Mouse (Mus musculus) thymus, adult 2 months (tissue): ENCODE results near the gene Psors1c2.

Source experiments
- CTCF ChIP-seq: fragments of 200-500 bp; IDR thresholded peaks from 2 replicates; pipeline ENCODE4 v1.5.1; 2012; ENCODE audit warnings: mild to moderate bottlenecking, control low read depth, low read length, moderate library complexity, borderline replicate concordance; ENCODE audit not compliant: control insufficient read depth, poor library complexity, insufficient read depth; ENCODE audit errors: extremely low read depth
- POLR2A ChIP-seq: fragments of 200-500 bp; IDR thresholded peaks from 2 replicates; pipeline ENCODE4 v1.6.1; 2012; ENCODE audit warnings: mild to moderate bottlenecking, low read length, control low read depth, moderate library complexity; ENCODE audit not compliant: control insufficient read depth, poor library complexity, insufficient read depth; ENCODE audit errors: extremely low read depth

DNA sequence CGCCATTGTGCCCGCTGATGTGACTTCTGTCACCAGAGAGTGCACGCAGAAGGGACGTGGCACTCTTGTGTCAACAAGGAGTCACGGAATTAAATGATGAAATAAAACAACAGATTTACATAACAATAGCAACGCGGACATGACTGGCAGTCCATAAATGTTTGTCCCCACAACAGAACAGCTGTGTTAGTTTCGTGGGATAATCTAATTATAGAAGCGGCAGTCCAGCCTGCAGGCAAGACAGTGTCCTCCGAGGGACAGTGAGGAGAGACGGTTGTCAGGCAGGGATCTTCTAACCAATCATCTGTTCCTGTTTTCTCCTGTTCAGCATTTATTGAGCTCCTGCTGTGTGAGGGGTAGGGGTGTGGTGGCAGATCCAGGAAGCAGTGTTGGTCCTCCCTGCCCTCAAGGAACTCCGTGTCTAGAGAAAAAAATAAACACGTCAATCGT, 10.4 kb downstream of the Psors1c2 start:
- TF ChIP-seq CTCF (no peak), POLR2A (no peak)
